Mouse (Mus musculus): ENCODE data around the gene Ccdc177. TPM values are rescaled to one million over a fixed set of nuclear protein-coding genes. Genes with fewer than 3 reads are reported as not detected.

The Ccdc177 gene
- polyA plus RNA-seq, 1 experiment from 2014 or later = not detected

DNA sequence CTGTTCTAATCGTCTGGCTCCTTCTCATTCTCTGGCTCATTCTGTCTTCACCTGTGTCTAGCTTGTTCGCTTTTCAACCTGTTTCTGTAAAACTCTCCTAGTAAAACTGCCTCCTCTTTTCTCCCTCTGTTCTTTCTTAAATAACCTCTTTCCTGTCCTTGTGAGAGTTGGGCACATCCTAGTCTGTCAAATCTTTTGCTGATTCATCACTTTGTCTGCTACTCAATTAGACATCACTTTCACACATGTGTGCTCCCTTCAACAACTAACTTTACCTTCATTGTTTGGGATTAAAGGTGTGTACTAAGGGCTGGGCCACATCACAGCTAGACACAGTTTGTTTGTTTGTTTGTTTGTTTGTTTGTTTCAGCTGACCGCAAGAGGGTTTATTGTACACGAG, 19.3 kb upstream of the Ccdc177 start:
- H3K4me3 ChIP-seq (ENCODE audit: low read depth, low read length) = no peak overlapping the region

DNA sequence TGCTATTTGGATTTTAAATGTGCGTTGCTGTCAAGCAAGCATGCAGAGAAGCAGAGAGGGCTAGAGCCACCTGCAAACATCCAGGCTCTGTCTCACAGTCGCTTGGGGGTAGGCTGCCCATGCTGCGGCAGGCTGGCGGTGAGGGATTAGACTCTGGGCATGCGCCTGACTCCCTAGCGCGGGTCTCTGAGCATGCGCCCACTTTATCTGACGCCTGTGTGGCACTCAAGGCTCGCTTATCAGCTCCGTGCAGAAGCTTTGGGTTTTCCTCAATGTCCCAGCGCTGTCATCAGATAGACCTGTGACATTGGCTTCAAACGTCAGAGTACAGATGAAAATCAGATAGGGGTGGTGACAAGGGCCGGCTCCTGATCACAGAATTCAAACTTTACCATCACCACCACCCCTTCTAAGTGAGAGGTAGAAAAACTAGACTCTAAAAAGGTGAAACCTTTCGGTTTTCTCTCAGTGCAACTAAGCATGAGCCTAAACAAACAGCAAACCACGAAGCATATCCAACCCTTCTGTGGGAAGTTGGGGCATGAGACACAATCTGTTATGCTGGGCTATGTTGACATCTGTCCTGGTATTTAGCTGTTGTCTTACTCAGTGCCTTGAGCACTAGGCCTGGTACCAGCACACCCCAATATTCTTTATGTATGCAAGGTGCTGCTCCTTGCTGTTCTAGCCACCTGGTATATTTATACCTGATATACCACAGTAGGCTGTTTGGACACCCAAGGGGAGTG, 17.9 kb upstream of the Ccdc177 start:
- H3K27ac ChIP-seq (ENCODE audit: low read depth, low read length) = peak overlapping the region; percentile 89
- WGBS (ENCODE audit: insufficient replicate concordance) = 36% methylated on average over 16 of the region's 16 CpGs

More for the DNA sequence above, 19.3 kb upstream of the Ccdc177 start:
- WGBS (ENCODE audit: insufficient replicate concordance) = 92% methylated on average over 4 of the region's 4 CpGs
- Histone ChIP-seq H3K9ac (ENCODE audit: low read depth, low read length) (no peak overlapping the region), H3K36me3 (ENCODE audit: control insufficient read depth, insufficient read depth, low read length) (no peaks in the 10 kb centered on the region), H3K4me1 (ENCODE audit: control insufficient read depth, insufficient read depth, low read length) (peaks cover 17% of the 10 kb centered on the region), H3K9me3 (replicated peaks; ENCODE audit: control insufficient read depth, low read length) (no peaks in the 10 kb centered on the region), H3K27me3 (ENCODE audit: control insufficient read depth, insufficient read depth, low read length) (no peaks in the 10 kb centered on the region), H3K4me2 (no peak overlapping the region), H3K27ac (ENCODE audit: low read depth, low read length) (no peak overlapping the region)
- ATAC-seq (replicated peaks; ENCODE audit: insufficient number of reproducible peaks, low FRiP score, low TSS enrichment) = no peak

DNA sequence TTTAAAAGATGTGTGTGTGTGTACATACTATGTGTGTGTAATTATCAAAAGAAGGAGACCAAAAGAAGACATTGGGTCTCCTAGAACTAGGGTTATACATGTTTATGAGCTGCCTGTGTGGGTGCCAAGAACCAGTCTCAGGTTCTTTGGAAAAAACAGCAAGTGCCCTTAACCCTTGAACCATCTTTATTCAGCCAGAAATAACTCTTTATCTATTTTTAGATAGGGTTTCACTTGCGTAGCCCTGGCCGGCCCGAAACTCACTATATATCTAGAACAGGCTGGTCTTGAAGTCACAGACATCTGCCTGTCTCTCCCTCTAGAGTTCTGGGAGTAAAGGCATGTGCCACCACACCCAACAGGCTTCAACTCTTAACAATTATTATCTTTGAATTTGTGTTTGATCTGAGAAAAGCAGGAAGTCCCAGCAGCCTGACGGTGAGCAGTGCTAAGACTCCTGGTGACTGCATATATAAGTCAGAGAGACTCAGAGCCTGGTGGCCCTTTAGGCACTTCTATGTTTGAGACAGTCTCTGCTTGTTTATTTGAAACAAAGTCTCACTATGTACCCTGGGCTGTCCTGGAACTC, 15.7 kb upstream of the Ccdc177 start:
- H3K4me1 ChIP-seq (ENCODE audit: control insufficient read depth, insufficient read depth, low read length) = peaks cover 17% of the 10 kb centered on the region
- no peaks in the 10 kb centered on the region for H3K9me3 ChIP-seq (replicated peaks; ENCODE audit: control insufficient read depth, low read length)
- H3K4me2 ChIP-seq = no peak overlapping the region
- H3K9ac ChIP-seq (ENCODE audit: low read depth, low read length) = no peak overlapping the region
- ATAC-seq (replicated peaks; ENCODE audit: insufficient number of reproducible peaks, low FRiP score, low TSS enrichment) = no peak
- no peak overlapping the region for H3K4me3 ChIP-seq (ENCODE audit: low read depth, low read length)
- no peaks in the 10 kb centered on the region for H3K27me3 ChIP-seq (ENCODE audit: control insufficient read depth, insufficient read depth, low read length)
- WGBS (ENCODE audit: insufficient replicate concordance) = 23% methylated on average over 4 of the region's 4 CpGs
- H3K36me3 ChIP-seq (ENCODE audit: control insufficient read depth, insufficient read depth, low read length) = no peaks in the 10 kb centered on the region
- 0 out of 2 replicates have a peak overlapping the region, but pooled peaks have one; percentile 7 for H3K27ac ChIP-seq (ENCODE audit: low read depth, low read length)

More for the DNA sequence above, 17.9 kb upstream of the Ccdc177 start:
- Histone ChIP-seq H3K36me3 (ENCODE audit: control insufficient read depth, insufficient read depth, low read length) (no peaks in the 10 kb centered on the region), H3K4me3 (ENCODE audit: low read depth, low read length) (0 out of 2 replicates have a peak overlapping the region, but pooled peaks have one; percentile 8), H3K27me3 (ENCODE audit: control insufficient read depth, insufficient read depth, low read length) (no peaks in the 10 kb centered on the region), H3K9ac (ENCODE audit: low read depth, low read length) (peak overlapping the region; percentile 43; the same call in 1 of the 2 replicates), H3K9me3 (replicated peaks; ENCODE audit: control insufficient read depth, low read length) (no peaks in the 10 kb centered on the region), H3K4me2 (peak overlapping the region; percentile 59), H3K4me1 (ENCODE audit: control insufficient read depth, insufficient read depth, low read length) (peaks cover 17% of the 10 kb centered on the region)
- ATAC-seq (replicated peaks; ENCODE audit: insufficient number of reproducible peaks, low FRiP score, low TSS enrichment) = peak; percentile 92

DNA sequence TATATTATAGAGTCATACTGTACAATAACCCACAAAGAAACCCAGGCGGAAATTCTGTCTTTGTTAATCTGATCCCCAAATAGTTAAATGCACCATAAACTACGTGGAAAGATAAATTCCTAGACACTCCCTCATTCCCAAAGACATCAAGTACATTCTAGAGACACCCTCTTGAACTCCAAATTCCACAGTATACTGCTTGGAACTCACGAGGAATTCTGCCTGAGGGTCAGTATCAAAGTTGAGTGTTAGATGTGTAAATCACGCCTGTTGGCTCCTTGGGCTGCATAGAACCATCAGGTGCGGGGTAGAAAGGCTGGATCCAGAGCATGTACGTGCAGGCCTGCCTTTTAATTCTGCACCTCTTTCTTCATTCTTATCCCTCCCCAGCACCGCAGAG, 14.3 kb upstream of the Ccdc177 start:
- H3K27ac ChIP-seq (ENCODE audit: low read depth, low read length) = no peak overlapping the region
- no peaks in the 10 kb centered on the region for H3K36me3 ChIP-seq (ENCODE audit: control insufficient read depth, insufficient read depth, low read length)
- H3K4me1 ChIP-seq (ENCODE audit: control insufficient read depth, insufficient read depth, low read length) = peaks cover 17% of the 10 kb centered on the region
- H3K4me2 ChIP-seq = no peak overlapping the region
- WGBS (ENCODE audit: insufficient replicate concordance) = 68% methylated on average over 7 of the region's 7 CpGs
- H3K9ac ChIP-seq (ENCODE audit: low read depth, low read length) = no peak overlapping the region
- no peaks in the 10 kb centered on the region for H3K9me3 ChIP-seq (replicated peaks; ENCODE audit: control insufficient read depth, low read length)
- no peak for ATAC-seq (replicated peaks; ENCODE audit: insufficient number of reproducible peaks, low FRiP score, low TSS enrichment)
- no peak overlapping the region for H3K4me3 ChIP-seq (ENCODE audit: low read depth, low read length)
- H3K27me3 ChIP-seq (ENCODE audit: control insufficient read depth, insufficient read depth, low read length) = no peaks in the 10 kb centered on the region

DNA sequence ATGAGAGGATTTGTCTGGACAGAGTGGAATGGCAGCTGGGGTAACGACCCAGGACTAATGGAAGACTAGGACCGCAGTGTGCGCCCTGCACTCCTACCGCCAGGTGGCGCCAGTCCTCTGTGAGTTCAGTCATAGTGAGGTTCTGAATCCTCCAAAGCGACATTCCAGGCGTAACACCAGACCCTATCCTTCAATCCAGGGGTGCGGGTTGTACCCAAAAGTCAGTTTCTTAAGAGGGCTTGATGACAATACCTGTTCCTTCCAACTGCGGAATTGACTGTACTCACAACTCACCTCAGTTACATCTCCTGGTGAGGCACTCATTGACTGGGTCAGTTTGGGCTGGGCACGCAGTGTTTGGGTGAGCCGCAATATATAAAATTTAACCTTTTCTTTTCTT, 9.2 kb upstream of the Ccdc177 start:
- Histone ChIP-seq H3K9me3 (replicated peaks; ENCODE audit: control insufficient read depth, low read length) (no peaks in the 10 kb centered on the region), H3K36me3 (ENCODE audit: control insufficient read depth, insufficient read depth, low read length) (no peaks in the 10 kb centered on the region), H3K4me1 (ENCODE audit: control insufficient read depth, insufficient read depth, low read length) (no peaks in the 10 kb centered on the region), H3K9ac (ENCODE audit: low read depth, low read length) (no peak overlapping the region), H3K4me2 (no peak overlapping the region), H3K27ac (ENCODE audit: low read depth, low read length) (no peak overlapping the region), H3K27me3 (ENCODE audit: control insufficient read depth, insufficient read depth, low read length) (no peaks in the 10 kb centered on the region), H3K4me3 (ENCODE audit: low read depth, low read length) (no peak overlapping the region)
- ATAC-seq (replicated peaks; ENCODE audit: insufficient number of reproducible peaks, low FRiP score, low TSS enrichment) = no peak
- WGBS (ENCODE audit: insufficient replicate concordance) = 20% methylated on average over 11 of the region's 11 CpGs

DNA sequence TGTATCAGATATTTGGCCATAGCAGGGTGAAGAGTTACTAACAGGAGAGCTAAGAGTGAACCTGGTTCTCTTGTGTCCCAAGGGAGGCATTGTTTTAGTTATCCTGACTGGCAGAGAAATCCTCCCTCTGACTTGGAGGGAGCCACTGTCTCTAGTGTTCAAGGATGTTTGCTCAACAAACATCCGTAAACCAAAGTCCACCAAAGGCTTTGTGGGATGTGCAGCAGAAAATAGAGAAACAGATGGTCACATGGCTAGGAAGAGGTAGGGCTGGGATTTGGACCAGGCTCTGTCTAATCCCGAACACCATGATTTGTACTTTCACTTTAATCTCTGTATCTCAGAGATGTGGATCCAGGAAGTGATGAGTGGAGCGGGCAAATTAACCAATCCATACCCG, 3.6 kb upstream of the Ccdc177 start:
- Histone ChIP-seq H3K9ac (ENCODE audit: low read depth, low read length) (no peak overlapping the region), H3K4me3 (ENCODE audit: low read depth, low read length) (no peak overlapping the region), H3K27me3 (ENCODE audit: control insufficient read depth, insufficient read depth, low read length) (peaks cover 21% of the 10 kb centered on the region), H3K4me2 (no peak overlapping the region), H3K9me3 (replicated peaks; ENCODE audit: control insufficient read depth, low read length) (no peaks in the 10 kb centered on the region), H3K36me3 (ENCODE audit: control insufficient read depth, insufficient read depth, low read length) (no peaks in the 10 kb centered on the region), H3K27ac (ENCODE audit: low read depth, low read length) (no peak overlapping the region), H3K4me1 (ENCODE audit: control insufficient read depth, insufficient read depth, low read length) (peaks cover 7% of the 10 kb centered on the region)
- no peak for ATAC-seq (replicated peaks; ENCODE audit: insufficient number of reproducible peaks, low FRiP score, low TSS enrichment)
- 70% methylated on average over 4 of the region's 4 CpGs for WGBS (ENCODE audit: insufficient replicate concordance)

DNA sequence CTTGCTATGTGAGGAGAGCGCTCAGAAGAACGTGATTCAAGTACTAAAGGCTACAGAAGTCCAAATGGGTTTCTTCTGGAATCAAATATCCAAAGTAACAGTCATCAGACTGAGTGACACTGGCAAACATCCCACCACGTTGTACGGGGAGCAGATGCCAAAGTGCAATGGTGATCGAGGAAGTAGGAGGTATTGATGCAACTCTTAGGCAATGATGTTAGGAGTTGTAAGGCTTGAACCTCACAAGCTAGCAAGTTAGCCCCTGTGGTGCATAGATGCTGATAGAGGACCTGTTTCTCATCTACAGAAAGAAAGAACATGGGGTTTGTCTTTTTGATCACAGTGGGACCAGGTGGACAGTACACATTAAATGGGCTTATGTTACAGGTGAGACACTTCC, 2.5 kb upstream of the Ccdc177 start:
- H3K4me1 ChIP-seq (ENCODE audit: control insufficient read depth, insufficient read depth, low read length) = peaks cover 14% of the 10 kb centered on the region
- no peaks in the 10 kb centered on the region for H3K9me3 ChIP-seq (replicated peaks; ENCODE audit: control insufficient read depth, low read length)
- H3K36me3 ChIP-seq (ENCODE audit: control insufficient read depth, insufficient read depth, low read length) = no peaks in the 10 kb centered on the region
- no peak overlapping the region for H3K27ac ChIP-seq (ENCODE audit: low read depth, low read length)
- H3K4me2 ChIP-seq = no peak overlapping the region
- ATAC-seq (replicated peaks; ENCODE audit: insufficient number of reproducible peaks, low FRiP score, low TSS enrichment) = no peak
- H3K27me3 ChIP-seq (ENCODE audit: control insufficient read depth, insufficient read depth, low read length) = peaks cover 32% of the 10 kb centered on the region
- WGBS (ENCODE audit: insufficient replicate concordance) = 89% methylated on average over 5 of the region's 5 CpGs
- no peak overlapping the region for H3K4me3 ChIP-seq (ENCODE audit: low read depth, low read length)
- no peak overlapping the region for H3K9ac ChIP-seq (ENCODE audit: low read depth, low read length)

DNA sequence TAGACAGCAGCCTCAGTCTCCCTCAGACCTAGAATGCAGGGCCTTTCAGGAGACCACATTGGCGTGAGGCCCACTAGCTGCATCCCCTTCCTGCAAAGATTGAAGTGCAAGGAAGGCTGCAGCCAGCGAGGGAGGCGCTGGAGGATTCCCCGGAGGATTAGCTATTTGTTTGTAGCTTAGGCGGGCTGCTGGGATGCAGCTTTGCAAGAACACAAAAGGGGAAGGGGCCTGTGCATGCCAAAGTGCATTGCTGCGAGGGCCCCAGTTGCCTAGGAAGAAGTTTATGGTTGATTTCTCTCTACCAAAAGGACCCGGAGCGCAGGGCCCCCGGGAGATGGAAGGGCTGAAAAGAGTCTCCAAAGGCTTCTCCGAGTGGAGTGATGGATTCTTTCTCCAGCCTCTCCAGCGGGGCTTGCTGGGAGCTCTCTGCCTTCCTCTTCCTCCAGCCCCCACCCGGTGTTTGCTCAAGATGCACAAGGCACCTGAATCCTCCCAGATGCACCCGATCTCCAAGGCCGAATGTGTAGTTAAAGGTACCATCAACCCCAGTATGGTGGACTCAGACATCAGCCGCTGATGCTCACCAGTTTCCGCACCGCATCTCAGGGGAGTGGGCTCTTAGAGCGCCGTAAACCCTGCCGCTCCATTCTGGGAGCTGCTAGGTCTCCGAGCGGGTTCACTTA, 633 bp downstream of the Ccdc177 start:
- peaks cover 64% of the 10 kb centered on the region for H3K27me3 ChIP-seq (ENCODE audit: control insufficient read depth, insufficient read depth, low read length)
- no peaks in the 10 kb centered on the region for H3K9me3 ChIP-seq (replicated peaks; ENCODE audit: control insufficient read depth, low read length)
- WGBS (ENCODE audit: insufficient replicate concordance) = 1% methylated on average over 22 of the region's 22 CpGs
- peak overlapping the region; percentile 43; the same call in 1 of the 2 replicates for H3K9ac ChIP-seq (ENCODE audit: low read depth, low read length)
- ATAC-seq (replicated peaks; ENCODE audit: insufficient number of reproducible peaks, low FRiP score, low TSS enrichment) = no peak
- H3K36me3 ChIP-seq (ENCODE audit: control insufficient read depth, insufficient read depth, low read length) = no peaks in the 10 kb centered on the region
- peaks cover 22% of the 10 kb centered on the region for H3K4me1 ChIP-seq (ENCODE audit: control insufficient read depth, insufficient read depth, low read length)
- no peak overlapping the region for H3K27ac ChIP-seq (ENCODE audit: low read depth, low read length)
- peak overlapping the region; percentile 88 for H3K4me2 ChIP-seq
- H3K4me3 ChIP-seq (ENCODE audit: low read depth, low read length) = peak overlapping the region; percentile 53
